Mouse (Mus musculus) lung, embryonic 16.5 days (tissue): ENCODE measurements around the gene Ralgapb. TPM values are rescaled to one million over a fixed set of nuclear protein-coding genes. Genes with fewer than 3 reads are reported as not detected.
A peak's percentile ranks its signal among the peaks of the same experiment; 100 is the strongest.

Experiments used
- ATAC-seq: fragments of 200-750 bp; cut with Nextera tagmentation; 2 replicates; pipeline ENCODE4 v1.8.0; 2017; ENCODE audit warnings: low read depth, mild to moderate bottlenecking, moderate library complexity
- H3K27ac ChIP-seq: fragments of 300-500 bp; sonication (generic); 2 replicates; pipeline ENCODE4 v1.5.1; 2014; ENCODE audit warnings: mild to moderate bottlenecking, control low read depth, low read length
- H3K27me3 ChIP-seq: fragments of 300-500 bp; sonication (generic); 2 replicates; pipeline ENCODE4 v1.6.1; 2014; ENCODE audit warnings: low read depth, low read length, mixed read lengths; ENCODE audit not compliant: control insufficient read depth, insufficient read depth
- H3K36me3 ChIP-seq: fragments of 300-500 bp; sonication (generic); 2 replicates; pipeline ENCODE4 v1.6.1; 2014; ENCODE audit warnings: low read length; ENCODE audit not compliant: control insufficient read depth, insufficient read depth
- H3K4me1 ChIP-seq: fragments of 300-500 bp; sonication (generic); replicated peaks from 2 replicates; pipeline ENCODE4 v1.6.1; 2014; ENCODE audit warnings: low read length, mixed read lengths; ENCODE audit not compliant: control insufficient read depth, insufficient read depth
- H3K4me2 ChIP-seq: fragments of 300-500 bp; sonication (generic); 2 replicates; pipeline ENCODE4 v1.6.1; 2014; ENCODE audit warnings: low read depth, low read length, control low read depth
- H3K4me3 ChIP-seq: fragments of 300-500 bp; sonication (generic); 2 replicates; pipeline ENCODE4 v1.5.1; 2014; ENCODE audit warnings: mild to moderate bottlenecking, low read length, control low read depth
- H3K9ac ChIP-seq: fragments of 300-500 bp; sonication (generic); 2 replicates; pipeline ENCODE4 v1.6.1; 2014; ENCODE audit warnings: low read length, control low read depth
- H3K9me3 ChIP-seq: fragments of 300-500 bp; sonication (generic); 2 replicates; pipeline ENCODE4 v1.6.1; 2016; ENCODE audit warnings: low read length; ENCODE audit not compliant: control insufficient read depth
- WGBS: fragments of 180-500 bp; shearing (Covaris S2); extraction: QIAGEN DNeasy Blood & Tissue Kit; methylation state at CpG from one replicate; pipeline ENCODE4 v1.1.7; 2014; 5-methylcytosine and 5-hydroxymethylcytosine counted together
- polyA plus RNA-seq: library from polyadenylated mRNA; unstranded; fragments of >200 nt; fragmentation: Nextera tagmentation; extraction: Ambion mirVana; gene quantifications from 2 replicates; pipeline ENCODE4 v1.2.1, GENCODE M21; 2015

The Ralgapb gene
- polyA plus RNA-seq = 13.6 and 15.2 TPM in 2 replicates

GRCm38 (mm10) chr2:158409595-158410021 lies at the start of gene Ralgapb:
Gene Ralgapb, plus strand, starts transcription at chr2:158409848.
- H3K27ac ChIP-seq = peak within 1 kb of the TSS; percentile 83
- WGBS = under 1% methylated on average over 40 of the region's 46 CpGs
- peak within 1 kb of the TSS; percentile 93 for H3K9ac ChIP-seq
- peaks cover 16% of the 10 kb centered on the region for H3K4me1 ChIP-seq
- H3K4me2 ChIP-seq = peak within 1 kb of the TSS; percentile 84
- no peaks in the 10 kb centered on the region for H3K27me3 ChIP-seq
- no peaks in the 10 kb centered on the region for H3K9me3 ChIP-seq
- ATAC-seq = peak; percentile 95
- no peaks in the 10 kb centered on the region for H3K36me3 ChIP-seq
- peak within 1 kb of the TSS; percentile 95 for H3K4me3 ChIP-seq

- H3K27me3 ChIP-seq = no peaks in the 10 kb centered on the region; the same call in 1 of the 2 replicates
- H3K9ac ChIP-seq = peak overlapping the region; percentile 92
- ATAC-seq = peak; percentile 91
- under 1% methylated on average over 41 of the region's 41 CpGs for WGBS
- H3K27ac ChIP-seq = peak overlapping the region; percentile 78
- H3K4me2 ChIP-seq = peak overlapping the region; percentile 86
- peak overlapping the region; percentile 83 for H3K4me3 ChIP-seq
- H3K4me1 ChIP-seq = peaks cover 17% of the 10 kb centered on the region
- peaks cover 41% of the 10 kb centered on the region for H3K36me3 ChIP-seq
- no peaks in the 10 kb centered on the region for H3K9me3 ChIP-seq
These were observed 48.6 kb upstream of the Ralgapb start for GRCm38 (mm10) chr2:158360873-158361677.

- H3K27me3 ChIP-seq = no peaks in the 10 kb centered on the region; the same call in 1 of the 2 replicates
- H3K4me1 ChIP-seq = peaks cover 17% of the 10 kb centered on the region
- peak overlapping the region; percentile 83 for H3K4me3 ChIP-seq
- H3K9me3 ChIP-seq = no peaks in the 10 kb centered on the region
- H3K27ac ChIP-seq = peak overlapping the region; percentile 65; the same call in 1 of the 2 replicates
- H3K36me3 ChIP-seq = peaks cover 34% of the 10 kb centered on the region
- peak overlapping the region; percentile 86 for H3K4me2 ChIP-seq
- WGBS = 36% methylated on average over 8 of the region's 8 CpGs
- peak overlapping the region; percentile 33 for H3K9ac ChIP-seq
- peak; percentile 53 for ATAC-seq
These were observed 47.8 kb upstream of the Ralgapb start for GRCm38 (mm10) chr2:158361678-158362320.

GRCm38 (mm10) chr2:158364175-158364574 lies 45.5 kb upstream of the Ralgapb start:
- H3K4me1 ChIP-seq = peaks cover 12% of the 10 kb centered on the region
- ATAC-seq = no peak
- H3K4me3 ChIP-seq = no peak overlapping the region
- no peak overlapping the region for H3K4me2 ChIP-seq
- no peaks in the 10 kb centered on the region; the same call in 1 of the 2 replicates for H3K27me3 ChIP-seq
- H3K9ac ChIP-seq = no peak overlapping the region
- peaks cover 11% of the 10 kb centered on the region for H3K36me3 ChIP-seq
- 73% methylated on average over 4 of the region's 4 CpGs for WGBS
- no peaks in the 10 kb centered on the region for H3K9me3 ChIP-seq
- no peak overlapping the region for H3K27ac ChIP-seq

GRCm38 (mm10) chr2:158365099-158365850 lies 44.4 kb upstream of the Ralgapb start:
- 72% methylated on average over 12 of the region's 12 CpGs for WGBS
- Histone ChIP-seq H3K4me3 (no peak overlapping the region), H3K4me1 (peaks cover 3% of the 10 kb centered on the region), H3K36me3 (0 out of 2 replicates have a peak, but pooled peaks cover under 1% of the 10 kb centered on the region), H3K9ac (no peak overlapping the region), H3K4me2 (no peak overlapping the region), H3K27ac (no peak overlapping the region), H3K9me3 (no peaks in the 10 kb centered on the region), H3K27me3 (no peaks in the 10 kb centered on the region; the same call in 1 of the 2 replicates)
- ATAC-seq = no peak

DNA sequence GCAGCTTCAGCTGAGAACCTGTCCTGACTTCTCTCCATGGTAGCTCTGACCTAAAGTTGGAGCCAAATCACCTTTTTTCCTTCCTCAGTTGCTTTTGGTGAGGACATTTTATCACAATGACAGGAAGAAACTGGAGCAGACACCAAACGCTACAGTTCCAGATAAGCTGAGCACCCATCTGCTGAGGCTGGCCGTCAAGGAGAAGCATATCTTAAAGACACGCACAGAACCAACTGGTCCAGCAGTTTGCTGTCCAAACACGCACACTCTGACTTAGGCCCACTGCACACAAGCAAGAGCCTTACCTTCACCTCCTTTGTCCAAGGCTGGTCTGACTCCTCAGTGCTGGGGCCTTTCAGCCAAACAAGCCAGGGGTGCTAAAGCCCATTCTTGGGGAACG lies 42.0 kb upstream of the Ralgapb start:
- H3K4me1 ChIP-seq = no peaks in the 10 kb centered on the region; the same call in 1 of the 2 replicates
- 70% methylated on average over 5 of the region's 5 CpGs for WGBS

DNA sequence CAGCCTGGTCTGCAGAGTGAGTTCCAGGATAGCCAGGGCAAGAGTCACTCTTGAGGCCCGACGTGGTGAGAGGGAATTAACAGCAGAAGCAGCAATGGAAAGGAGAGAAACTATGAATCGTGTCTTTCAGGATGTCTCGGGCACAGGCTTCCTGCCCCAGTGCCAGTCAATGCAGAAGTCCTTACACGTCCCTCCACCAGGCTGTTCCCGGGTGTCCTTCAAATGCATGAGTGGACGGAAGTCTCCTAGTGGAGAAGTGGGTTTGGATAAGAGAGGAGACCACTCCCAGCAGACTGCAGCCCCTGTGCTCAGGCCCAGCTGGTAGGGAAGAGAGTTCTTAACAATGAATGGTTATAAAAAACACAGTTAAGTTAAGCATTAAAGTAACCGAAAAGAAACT lies 41.3 kb upstream of the Ralgapb start:
- WGBS = 86% methylated on average over 8 of the region's 8 CpGs
- Histone ChIP-seq H3K9me3 (no peaks in the 10 kb centered on the region), H3K4me3 (no peak overlapping the region), H3K4me2 (no peak overlapping the region), H3K9ac (no peak overlapping the region), H3K27ac (no peak overlapping the region), H3K27me3 (no peaks in the 10 kb centered on the region; the same call in 1 of the 2 replicates), H3K36me3 (no peaks in the 10 kb centered on the region), H3K4me1 (peaks cover 6% of the 10 kb centered on the region)
- no peak for ATAC-seq

More for the DNA sequence above, 42.0 kb upstream of the Ralgapb start:
- no peak overlapping the region for H3K27ac ChIP-seq
- no peak overlapping the region for H3K4me2 ChIP-seq
- no peaks in the 10 kb centered on the region for H3K9me3 ChIP-seq
- H3K4me3 ChIP-seq = no peak overlapping the region
- no peaks in the 10 kb centered on the region for H3K36me3 ChIP-seq
- H3K27me3 ChIP-seq = no peaks in the 10 kb centered on the region; the same call in 1 of the 2 replicates
- no peak for ATAC-seq
- H3K9ac ChIP-seq = no peak overlapping the region

GRCm38 (mm10) chr2:158369474-158370172 lies 40.0 kb upstream of the Ralgapb start:
- Histone ChIP-seq H3K4me2 (no peak overlapping the region), H3K4me3 (no peak overlapping the region), H3K27ac (no peak overlapping the region), H3K4me1 (peaks cover 8% of the 10 kb centered on the region), H3K9me3 (no peaks in the 10 kb centered on the region), H3K9ac (no peak overlapping the region), H3K36me3 (no peaks in the 10 kb centered on the region), H3K27me3 (peaks cover 1% of the 10 kb centered on the region)
- no peak for ATAC-seq
- WGBS = 76% methylated on average over 3 of the region's 3 CpGs
